Mouse (Mus musculus) embryonic facial prominence, embryonic 14.5 days (tissue): Measurements from ENCODE around the gene Krtap28-10. TPM values are rescaled to one million over a fixed set of nuclear protein-coding genes. Genes with fewer than 3 reads are reported as not detected.
A peak's percentile ranks its signal among the peaks of the same experiment; 100 is the strongest.

Source experiments
- ATAC-seq: fragments of 200-750 bp; cut with Nextera tagmentation; 2 replicates; pipeline ENCODE4 v1.8.0; 2017; ENCODE audit warnings: low read depth, moderate number of reproducible peaks, moderate TSS enrichment
- DNase-seq: peaks from one replicate; pipeline ENCODE4 v3.0.0-alpha.2; 2015; ENCODE audit warnings: low spot score
- H3K27ac ChIP-seq: fragments of 300-500 bp; sonication (generic); replicated peaks from 2 replicates; pipeline ENCODE4 v1.5.1; 2014; ENCODE audit warnings: low read depth, mild to moderate bottlenecking, low read length, moderate library complexity
- H3K27me3 ChIP-seq: fragments of 300-500 bp; sonication (generic); replicated peaks from 2 replicates; pipeline ENCODE4 v1.6.1; 2014; ENCODE audit warnings: low read length; ENCODE audit not compliant: control insufficient read depth, insufficient read depth
- H3K36me3 ChIP-seq: fragments of 300-500 bp; sonication (generic); 2 replicates; pipeline ENCODE4 v1.6.1; 2014; ENCODE audit warnings: low read length, mixed read lengths; ENCODE audit not compliant: control insufficient read depth, insufficient read depth
- H3K4me1 ChIP-seq: fragments of 300-500 bp; sonication (generic); 2 replicates; pipeline ENCODE4 v1.6.1; 2014; ENCODE audit warnings: antibody characterized with exemption, low read length; ENCODE audit not compliant: control insufficient read depth, insufficient read depth
- H3K4me2 ChIP-seq: fragments of 300-500 bp; sonication (generic); 2 replicates; pipeline ENCODE4 v1.6.1; 2014; ENCODE audit warnings: low read depth, mild to moderate bottlenecking, low read length, moderate library complexity, mixed read lengths
- H3K4me3 ChIP-seq: fragments of 300-500 bp; sonication (generic); 2 replicates; pipeline ENCODE4 v1.5.1; 2014; ENCODE audit warnings: low read depth, mild to moderate bottlenecking, low read length
- H3K9ac ChIP-seq: fragments of 300-500 bp; sonication (generic); 2 replicates; pipeline ENCODE4 v1.6.1; 2014; ENCODE audit warnings: low read depth, mild to moderate bottlenecking, low read length, moderate library complexity, mixed read lengths
- H3K9me3 ChIP-seq: fragments of 300-500 bp; sonication (generic); 2 replicates; pipeline ENCODE4 v1.6.1; 2016; ENCODE audit warnings: low read length; ENCODE audit not compliant: control insufficient read depth
- WGBS: fragments of 180-500 bp; shearing (Covaris S2); extraction: QIAGEN DNeasy Blood & Tissue Kit; methylation state at CpG from one replicate; pipeline ENCODE4 v1.1.7; 2014; 5-methylcytosine and 5-hydroxymethylcytosine counted together
- polyA plus RNA-seq: library from polyadenylated mRNA; unstranded; fragments of >200 nt; fragmentation: Nextera tagmentation; extraction: Ambion mirVana; gene quantifications from 2 replicates; pipeline ENCODE4 v1.2.1, GENCODE M21; 2014

The Krtap28-10 gene
- polyA plus RNA-seq, 1 experiment from 2014 or later, result 0.36 TPM

DNA sequence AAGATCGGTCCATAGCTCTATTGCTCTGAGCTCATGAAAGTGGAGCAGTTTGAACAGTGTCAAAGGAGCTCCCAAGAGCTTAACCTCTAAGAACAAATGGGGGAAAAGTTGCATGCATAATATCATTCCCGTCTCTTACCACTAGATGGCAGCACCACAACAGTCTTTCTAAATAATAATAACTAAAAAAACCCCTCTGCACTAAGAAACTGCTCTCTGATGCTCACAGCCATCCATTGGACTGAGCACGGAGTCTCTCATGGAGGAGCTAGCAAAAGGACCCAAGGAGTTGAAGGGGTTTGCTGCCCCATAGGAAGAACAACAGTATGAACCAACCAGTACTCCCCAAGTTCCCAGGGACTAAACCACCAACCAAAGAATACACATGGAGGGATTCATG is 22.6 kb upstream of the Krtap28-10 start:
- WGBS, result 35% methylated on average over 3 of the region's 3 CpGs
- no peak overlapping the region for H3K27ac ChIP-seq
- DNase-seq, result peak; percentile 49

DNA sequence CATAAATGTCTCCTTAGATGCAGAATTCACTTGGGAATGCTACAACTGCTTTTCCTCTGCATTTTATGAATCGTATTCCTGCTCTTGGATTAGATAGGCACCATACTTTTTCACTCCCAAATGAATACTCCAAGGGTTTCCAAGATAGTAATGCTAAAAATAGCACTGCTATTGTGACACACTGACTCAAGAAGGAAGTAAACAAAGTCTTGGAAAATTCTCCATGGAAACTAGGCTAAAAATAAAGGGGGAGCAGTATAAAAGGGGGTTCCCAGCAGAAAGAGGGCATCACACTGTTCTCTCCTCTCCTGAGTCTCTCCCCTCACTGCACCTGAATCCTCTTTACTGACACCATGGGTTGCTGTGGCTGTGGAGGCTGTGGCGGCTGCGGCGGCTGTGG is 18.4 kb upstream of the Krtap28-10 start, which contains the start of gene Krtap28-13:
TSS of gene Krtap28-13 (plus strand) at position 288 of the 400 bp plus-strand sequence.
- Histone ChIP-seq H3K9me3 (no peaks in the 10 kb centered on the region), H3K27me3 (no peaks in the 10 kb centered on the region), H3K27ac (no peak within 1 kb of the TSS), H3K4me1 (no peaks in the 10 kb centered on the region), H3K36me3 (no peaks in the 10 kb centered on the region), H3K9ac (no peak within 1 kb of the TSS), H3K4me2 (no peak within 1 kb of the TSS), H3K4me3 (no peak within 1 kb of the TSS)
- no peak for ATAC-seq
- DNase-seq, result no peak
- 93% methylated on average over 2 of the region's 4 CpGs for WGBS

More for the DNA sequence above, 22.6 kb upstream of the Krtap28-10 start:
- Histone ChIP-seq H3K4me3 (no peak overlapping the region), H3K4me2 (no peak overlapping the region), H3K9me3 (no peaks in the 10 kb centered on the region), H3K9ac (no peak overlapping the region), H3K4me1 (no peaks in the 10 kb centered on the region), H3K36me3 (no peaks in the 10 kb centered on the region), H3K27me3 (no peaks in the 10 kb centered on the region)
- ATAC-seq, result no peak

DNA sequence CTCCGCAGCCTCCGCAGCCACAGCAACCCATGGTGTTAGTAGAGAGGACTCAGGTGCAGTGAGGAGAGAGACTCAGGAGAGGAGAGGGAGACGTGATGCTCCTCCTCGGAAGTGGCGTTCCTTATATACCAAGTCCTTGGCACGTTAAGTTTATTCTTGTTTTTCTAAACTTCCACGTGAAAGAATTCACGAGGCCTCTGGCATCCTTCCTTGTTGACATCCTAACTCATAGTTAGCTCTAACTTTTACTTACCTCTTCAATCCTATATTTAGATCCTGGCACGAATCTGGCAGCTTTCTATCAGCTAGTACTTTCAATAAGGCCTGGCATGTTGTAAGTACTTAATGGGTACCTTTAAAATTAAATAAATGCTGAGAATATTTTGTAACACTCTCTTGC is 17.0 kb upstream of the Krtap28-10 start, which contains the start of gene A030005K14Rik:
TSS of gene A030005K14Rik (minus strand) at position 101 of the 400 bp plus-strand sequence.
- H3K4me1 ChIP-seq, result no peaks in the 10 kb centered on the region
- no peaks in the 10 kb centered on the region for H3K36me3 ChIP-seq
- H3K4me2 ChIP-seq, result no peak within 1 kb of the TSS
- no peak for DNase-seq
- 86% methylated on average over 9 of the region's 9 CpGs for WGBS
- no peaks in the 10 kb centered on the region for H3K27me3 ChIP-seq
- no peak for ATAC-seq
- no peak within 1 kb of the TSS for H3K9ac ChIP-seq
- no peaks in the 10 kb centered on the region for H3K9me3 ChIP-seq
- no peak within 1 kb of the TSS for H3K27ac ChIP-seq
- H3K4me3 ChIP-seq, result no peak within 1 kb of the TSS

DNA sequence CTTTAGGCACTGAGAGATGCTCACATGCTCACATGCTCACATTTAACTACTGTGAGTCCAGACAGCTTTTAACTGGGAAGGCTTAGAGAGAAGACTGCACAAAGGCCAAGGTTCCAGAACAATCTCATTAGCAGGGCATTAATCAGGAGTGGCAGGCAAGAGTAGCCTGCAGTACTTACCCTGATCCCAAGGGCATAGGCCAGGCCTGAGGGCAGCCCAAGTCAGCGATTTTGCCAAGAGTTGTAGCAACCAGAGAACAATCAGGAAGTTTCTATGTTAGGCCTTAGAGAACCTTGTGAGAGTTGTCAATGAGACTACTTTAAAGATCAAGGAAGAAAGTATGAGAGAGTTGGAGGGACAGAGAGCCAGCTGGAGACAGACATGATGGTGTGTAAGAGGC is 16.2 kb upstream of the Krtap28-10 start:
- WGBS, result 44% methylated on average over 1 of the region's 1 CpGs
- Histone ChIP-seq H3K9me3 (no peaks in the 10 kb centered on the region), H3K4me3 (no peak overlapping the region), H3K27ac (no peak overlapping the region), H3K36me3 (no peaks in the 10 kb centered on the region), H3K27me3 (no peaks in the 10 kb centered on the region), H3K4me1 (no peaks in the 10 kb centered on the region), H3K4me2 (no peak overlapping the region), H3K9ac (no peak overlapping the region)
- DNase-seq (no peak), ATAC-seq (no peak)

DNA sequence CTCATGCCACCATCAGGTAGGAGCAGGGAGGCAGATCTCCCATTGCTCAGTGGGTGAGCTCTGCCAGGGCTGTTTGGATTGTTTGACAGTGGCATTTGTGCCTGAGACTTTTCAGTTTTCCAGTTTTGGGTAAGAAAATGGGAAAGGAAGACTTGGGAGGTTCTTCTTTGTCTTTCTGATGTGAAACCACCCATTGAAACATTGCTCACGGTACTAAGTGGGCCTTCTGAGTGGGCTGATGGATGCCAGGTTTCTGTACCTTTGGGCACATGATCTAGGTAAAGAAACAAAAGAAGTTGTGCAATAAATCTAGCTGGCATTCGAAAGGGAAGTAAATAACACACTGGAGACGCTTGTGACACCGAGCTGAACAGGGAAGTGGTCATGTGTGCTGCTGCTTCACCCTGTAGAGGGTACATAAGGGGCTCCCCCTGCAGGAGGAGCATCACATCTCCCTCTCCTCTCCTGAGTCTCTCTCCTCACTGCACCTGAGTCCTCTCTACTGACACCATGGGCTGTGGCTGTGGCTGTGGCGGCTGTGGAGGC is 2.7 kb upstream of the Krtap28-10 start, which contains the start of gene Gm47969:
TSS of gene Gm47969 (plus strand) at position 51 of the 546 bp plus-strand sequence.
- no peaks in the 10 kb centered on the region for H3K36me3 ChIP-seq
- H3K4me1 ChIP-seq, result no peaks in the 10 kb centered on the region
- no peak within 1 kb of the TSS for H3K4me2 ChIP-seq
- no peaks in the 10 kb centered on the region for H3K9me3 ChIP-seq
- WGBS, result 84% methylated on average over 4 of the region's 5 CpGs
- H3K27ac ChIP-seq, result no peak within 1 kb of the TSS
- H3K9ac ChIP-seq, result no peak within 1 kb of the TSS
- H3K4me3 ChIP-seq, result no peak within 1 kb of the TSS
- ATAC-seq, result no peak
- no peak for DNase-seq
- H3K27me3 ChIP-seq, result no peaks in the 10 kb centered on the region

DNA sequence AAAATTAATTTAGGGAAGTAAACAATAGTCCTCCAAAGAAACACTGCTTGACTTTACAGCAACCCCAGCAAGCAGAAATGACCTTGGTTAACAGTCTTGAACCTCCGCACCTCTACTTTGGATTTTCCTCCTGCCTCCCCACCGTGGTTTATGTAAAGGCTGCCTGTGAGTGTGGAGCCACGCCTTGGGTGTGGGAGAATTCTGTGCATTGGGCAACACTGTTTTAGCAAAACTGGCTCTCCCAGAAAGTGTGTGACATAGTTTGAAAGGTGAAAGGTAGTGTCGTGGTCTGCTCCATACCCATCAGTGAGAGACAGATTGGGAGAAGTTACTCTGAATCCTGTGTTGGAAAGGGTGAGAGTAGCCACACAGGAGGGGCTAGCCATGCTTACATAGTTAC is 3.2 kb downstream of the Krtap28-10 start:
- H3K27me3 ChIP-seq, result no peaks in the 10 kb centered on the region
- peak; percentile 33 for DNase-seq
- no peak overlapping the region for H3K4me2 ChIP-seq
- WGBS, result 76% methylated on average over 4 of the region's 4 CpGs
- ATAC-seq, result no peak
- H3K27ac ChIP-seq, result no peak overlapping the region
- no peak overlapping the region for H3K4me3 ChIP-seq
- no peaks in the 10 kb centered on the region for H3K9me3 ChIP-seq
- no peaks in the 10 kb centered on the region for H3K4me1 ChIP-seq
- no peaks in the 10 kb centered on the region for H3K36me3 ChIP-seq
- H3K9ac ChIP-seq, result no peak overlapping the region

DNA sequence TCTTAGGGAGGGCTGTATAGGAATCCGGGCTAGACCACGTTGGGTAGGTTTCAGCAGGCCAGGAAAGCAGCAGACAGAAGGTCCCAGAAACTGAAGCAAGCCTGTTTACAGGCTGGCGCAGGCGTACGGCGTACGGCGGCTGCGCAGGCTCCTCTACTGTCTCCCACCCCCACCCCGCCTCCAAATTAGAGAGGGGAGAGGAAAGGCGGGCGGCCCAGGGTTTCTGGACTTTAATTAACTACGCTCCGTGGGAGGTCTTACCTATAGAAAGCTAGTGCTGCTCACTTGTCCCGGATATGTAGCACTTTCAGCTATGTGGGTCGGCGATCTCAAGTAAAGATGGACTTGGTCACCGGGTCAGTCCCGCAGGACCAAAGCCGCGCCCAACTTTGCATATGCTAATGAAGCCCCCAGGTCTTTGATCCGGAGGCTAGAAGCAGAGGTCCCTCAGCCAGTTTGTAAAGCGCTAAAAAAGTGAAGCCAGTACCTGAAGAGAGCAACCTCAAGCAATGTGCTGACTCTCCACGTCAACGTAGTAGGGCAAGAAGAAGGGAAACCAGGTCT is 4.1 kb downstream of the Krtap28-10 start, which contains the start of gene Slc19a3:
TSS of gene Slc19a3 (minus strand) at position 340 of the 564 bp plus-strand sequence.
- H3K9ac ChIP-seq, result peak within 1 kb of the TSS; percentile 54
- peak within 1 kb of the TSS; percentile 42 for H3K4me3 ChIP-seq
- WGBS, result 1% methylated on average over 25 of the region's 25 CpGs
- peak; percentile 87 for DNase-seq
- H3K27me3 ChIP-seq, result no peaks in the 10 kb centered on the region
- no peaks in the 10 kb centered on the region for H3K36me3 ChIP-seq
- H3K27ac ChIP-seq, result peak within 1 kb of the TSS; percentile 36; the same call in 1 of the 2 replicates
- peak within 1 kb of the TSS; percentile 72 for H3K4me2 ChIP-seq
- no peaks in the 10 kb centered on the region for H3K4me1 ChIP-seq
- no peaks in the 10 kb centered on the region for H3K9me3 ChIP-seq
- peak; percentile 93 for ATAC-seq

DNA sequence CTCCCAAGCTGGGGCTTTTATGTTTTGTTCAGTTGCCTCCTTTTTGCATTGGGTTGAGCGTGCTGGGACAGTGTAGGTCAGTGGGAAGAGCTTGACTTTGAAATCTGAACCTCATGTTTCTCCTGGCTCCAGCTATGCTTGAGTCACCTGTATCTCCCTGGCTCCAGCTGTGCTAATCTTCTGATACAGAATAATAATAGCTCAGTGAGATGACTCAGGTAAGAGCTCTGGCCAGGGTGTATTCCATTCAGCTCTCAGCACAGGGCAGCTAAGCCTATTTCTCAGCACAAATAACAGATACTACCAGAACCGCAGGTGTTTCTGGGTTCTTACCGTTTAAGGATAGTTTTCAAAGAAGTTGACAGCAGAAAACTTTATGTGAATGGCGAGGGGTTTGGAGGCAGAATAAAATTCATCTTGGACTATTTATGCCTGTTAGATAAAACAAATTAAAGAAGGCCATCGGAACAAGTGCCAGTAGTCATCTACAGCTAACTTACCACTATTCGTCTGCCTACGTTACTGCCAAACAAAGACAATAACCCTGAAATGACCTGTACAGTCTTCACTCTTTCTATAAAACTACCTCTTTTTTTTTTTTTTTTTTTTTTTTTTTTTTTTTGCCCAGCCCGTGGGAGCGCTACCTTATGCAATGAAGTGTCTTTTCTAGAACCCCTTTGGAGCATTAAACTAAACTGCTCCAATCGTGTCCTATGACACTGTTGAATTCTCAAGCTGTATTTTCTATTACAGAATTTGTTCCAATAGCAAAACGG is 5.2 kb downstream of the Krtap28-10 start:
- H3K4me1 ChIP-seq, result no peaks in the 10 kb centered on the region
- no peaks in the 10 kb centered on the region for H3K9me3 ChIP-seq
- no peak overlapping the region for H3K4me3 ChIP-seq
- H3K27ac ChIP-seq, result no peak overlapping the region
- 67% methylated on average over 11 of the region's 11 CpGs for WGBS
- no peaks in the 10 kb centered on the region for H3K36me3 ChIP-seq
- DNase-seq (no peak), ATAC-seq (no peak)
- no peak overlapping the region for H3K9ac ChIP-seq
- H3K4me2 ChIP-seq, result peak overlapping the region; percentile 72
- no peaks in the 10 kb centered on the region for H3K27me3 ChIP-seq
